Mouse (Mus musculus): Measurements from ENCODE around the gene Mcl1. TPM values are rescaled to one million over a fixed set of nuclear protein-coding genes. Genes with fewer than 3 reads are reported as not detected.

The Mcl1 gene
- polyA plus RNA-seq, 1 experiment from 2014 or later, result 66.8 TPM

DNA sequence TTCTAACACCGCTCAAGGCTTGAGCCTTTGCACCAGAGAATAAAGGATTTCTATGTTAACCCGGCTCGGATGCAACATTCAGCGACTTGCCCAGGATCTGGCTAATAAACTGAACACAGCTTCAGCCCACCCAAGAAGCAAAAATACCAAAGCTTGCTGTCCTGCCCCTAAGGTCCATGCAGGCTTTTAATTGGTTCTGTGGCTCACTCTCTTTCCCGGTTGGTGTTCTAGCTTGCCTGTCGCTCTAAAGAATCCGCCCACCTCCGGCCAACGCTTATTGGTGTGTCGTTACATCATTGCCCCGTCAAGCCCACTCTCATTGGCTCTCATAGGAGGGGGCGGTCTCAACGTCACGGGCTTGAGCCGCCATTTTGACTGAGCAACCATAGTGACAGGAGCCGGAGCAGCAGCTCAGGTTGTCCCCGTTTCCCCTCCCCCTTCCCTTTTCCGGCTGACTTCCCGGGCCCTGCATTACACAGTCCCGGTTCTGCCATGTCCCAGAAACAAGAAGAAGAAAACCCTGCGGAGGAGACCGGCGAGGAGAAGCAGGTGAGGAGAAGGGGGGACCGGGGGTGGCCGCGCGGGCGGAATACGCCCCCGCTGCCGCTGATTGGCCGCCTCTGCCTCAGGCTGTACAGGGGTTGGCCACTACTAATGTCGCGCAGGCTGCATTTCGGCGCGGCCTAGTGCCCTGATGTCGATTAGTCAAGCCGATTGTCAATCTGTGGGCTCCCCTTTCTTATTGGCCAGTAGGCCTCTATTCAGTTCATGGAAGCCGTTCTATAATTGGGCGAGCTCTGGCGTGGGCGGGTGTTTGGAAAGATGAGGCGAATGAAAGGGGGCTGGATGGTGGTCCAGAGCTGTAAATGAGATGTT, 33.7 kb upstream of the Mcl1 start, which contains the start of gene Ensa:
TSS of gene Ensa (plus strand) at position 366 of the 876 bp plus-strand sequence.
- peak within 1 kb of the TSS; percentile 77 for H3K4me2 ChIP-seq (ENCODE audit: low read depth, low read length, severe bottlenecking)
- peak within 1 kb of the TSS; percentile 67 for H3K9ac ChIP-seq (ENCODE audit: low read length)
- peak; percentile 97 for DNase-seq (ENCODE audit: low spot score)
- peaks cover 12% of the 10 kb centered on the region for H3K36me3 ChIP-seq (ENCODE audit: control insufficient read depth, insufficient read depth, low read length)
- no peaks in the 10 kb centered on the region for H3K9me3 ChIP-seq (ENCODE audit: control insufficient read depth, low read length)
- peak within 1 kb of the TSS; percentile 51 for H3K27ac ChIP-seq (ENCODE audit: low read depth, low read length)
- no peaks in the 10 kb centered on the region for H3K27me3 ChIP-seq (ENCODE audit: control insufficient read depth, insufficient read depth, low read length)
- H3K4me3 ChIP-seq (ENCODE audit: low read depth, low read length), result peak within 1 kb of the TSS; percentile 60
- under 1% methylated on average over 44 of the region's 44 CpGs for WGBS
- H3K4me1 ChIP-seq (replicated peaks; ENCODE audit: control insufficient read depth, insufficient read depth, low read length), result peaks cover 5% of the 10 kb centered on the region; the same call in 1 of the 2 replicates
- ATAC-seq (replicated peaks; ENCODE audit: low FRiP score), result peak; percentile 99

GRCm38 (mm10) chr3:95627763-95628162, 30.8 kb upstream of the Mcl1 start:
- peaks cover 13% of the 10 kb centered on the region for H3K36me3 ChIP-seq (ENCODE audit: control insufficient read depth, insufficient read depth, low read length)
- H3K9ac ChIP-seq (ENCODE audit: low read length), result no peak overlapping the region
- DNase-seq (ENCODE audit: low spot score), result no peak
- H3K4me1 ChIP-seq (replicated peaks; ENCODE audit: control insufficient read depth, insufficient read depth, low read length), result peaks cover 5% of the 10 kb centered on the region; the same call in 1 of the 2 replicates
- no peaks in the 10 kb centered on the region for H3K27me3 ChIP-seq (ENCODE audit: control insufficient read depth, insufficient read depth, low read length)
- H3K9me3 ChIP-seq (ENCODE audit: control insufficient read depth, low read length), result no peaks in the 10 kb centered on the region
- H3K4me2 ChIP-seq (ENCODE audit: low read depth, low read length, severe bottlenecking), result no peak overlapping the region
- H3K27ac ChIP-seq (ENCODE audit: low read depth, low read length), result no peak overlapping the region
- H3K4me3 ChIP-seq (ENCODE audit: low read depth, low read length), result no peak overlapping the region
- WGBS, result 87% methylated on average over 5 of the region's 5 CpGs
- no peak for ATAC-seq (replicated peaks; ENCODE audit: low FRiP score)

GRCm38 (mm10) chr3:95629755-95630154, 28.8 kb upstream of the Mcl1 start:
- H3K27ac ChIP-seq (ENCODE audit: low read depth, low read length), result no peak overlapping the region
- H3K4me1 ChIP-seq (replicated peaks; ENCODE audit: control insufficient read depth, insufficient read depth, low read length), result peaks cover 3% of the 10 kb centered on the region; the same call in 1 of the 2 replicates
- no peaks in the 10 kb centered on the region for H3K9me3 ChIP-seq (ENCODE audit: control insufficient read depth, low read length)
- peaks cover 17% of the 10 kb centered on the region for H3K36me3 ChIP-seq (ENCODE audit: control insufficient read depth, insufficient read depth, low read length)
- H3K27me3 ChIP-seq (ENCODE audit: control insufficient read depth, insufficient read depth, low read length), result no peaks in the 10 kb centered on the region
- WGBS, result 82% methylated on average over 4 of the region's 4 CpGs
- H3K4me2 ChIP-seq (ENCODE audit: low read depth, low read length, severe bottlenecking), result no peak overlapping the region
- H3K4me3 ChIP-seq (ENCODE audit: low read depth, low read length), result no peak overlapping the region
- DNase-seq (ENCODE audit: low spot score) (no peak), ATAC-seq (replicated peaks; ENCODE audit: low FRiP score) (no peak)
- no peak overlapping the region for H3K9ac ChIP-seq (ENCODE audit: low read length)

GRCm38 (mm10) chr3:95630856-95631255, 27.7 kb upstream of the Mcl1 start:
- H3K27me3 ChIP-seq (ENCODE audit: control insufficient read depth, insufficient read depth, low read length), result no peaks in the 10 kb centered on the region
- H3K9me3 ChIP-seq (ENCODE audit: control insufficient read depth, low read length), result no peaks in the 10 kb centered on the region
- 85% methylated on average over 3 of the region's 3 CpGs for WGBS
- H3K9ac ChIP-seq (ENCODE audit: low read length), result no peak overlapping the region
- H3K36me3 ChIP-seq (ENCODE audit: control insufficient read depth, insufficient read depth, low read length), result peaks cover 20% of the 10 kb centered on the region
- no peak for ATAC-seq (replicated peaks; ENCODE audit: low FRiP score)
- no peak for DNase-seq (ENCODE audit: low spot score)
- peaks cover 3% of the 10 kb centered on the region; the same call in 1 of the 2 replicates for H3K4me1 ChIP-seq (replicated peaks; ENCODE audit: control insufficient read depth, insufficient read depth, low read length)
- no peak overlapping the region for H3K4me2 ChIP-seq (ENCODE audit: low read depth, low read length, severe bottlenecking)
- no peak overlapping the region for H3K4me3 ChIP-seq (ENCODE audit: low read depth, low read length)
- H3K27ac ChIP-seq (ENCODE audit: low read depth, low read length), result no peak overlapping the region

DNA sequence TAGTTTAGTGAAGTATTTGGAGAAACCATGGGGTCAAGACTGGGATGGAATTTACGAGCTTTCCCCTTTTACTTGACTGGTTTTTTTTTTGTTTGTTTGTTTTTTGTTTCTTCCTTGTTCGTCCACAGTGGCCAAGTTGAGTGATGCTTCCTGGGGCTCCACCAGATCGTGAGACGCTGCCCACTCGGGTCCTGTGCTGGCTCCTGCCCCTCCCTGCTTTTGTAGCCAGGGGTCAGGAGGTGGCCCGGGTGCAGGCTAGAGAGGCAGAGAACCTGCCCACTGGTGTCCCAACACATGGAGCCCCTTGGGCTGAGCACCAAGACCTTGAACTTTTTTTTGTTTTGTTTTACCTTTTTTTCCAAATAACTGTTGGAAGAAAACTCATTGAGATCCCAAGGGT, 27.3 kb upstream of the Mcl1 start:
- ATAC-seq (replicated peaks; ENCODE audit: low FRiP score) (no peak), DNase-seq (ENCODE audit: low spot score) (no peak)
- no peak overlapping the region for H3K9ac ChIP-seq (ENCODE audit: low read length)
- no peaks in the 10 kb centered on the region for H3K4me1 ChIP-seq (replicated peaks; ENCODE audit: control insufficient read depth, insufficient read depth, low read length)
- H3K4me3 ChIP-seq (ENCODE audit: low read depth, low read length), result no peak overlapping the region
- H3K36me3 ChIP-seq (ENCODE audit: control insufficient read depth, insufficient read depth, low read length), result peaks cover 20% of the 10 kb centered on the region
- no peak overlapping the region for H3K27ac ChIP-seq (ENCODE audit: low read depth, low read length)
- H3K4me2 ChIP-seq (ENCODE audit: low read depth, low read length, severe bottlenecking), result no peak overlapping the region
- no peaks in the 10 kb centered on the region for H3K9me3 ChIP-seq (ENCODE audit: control insufficient read depth, low read length)
- H3K27me3 ChIP-seq (ENCODE audit: control insufficient read depth, insufficient read depth, low read length), result no peaks in the 10 kb centered on the region
- WGBS, result 81% methylated on average over 6 of the region's 6 CpGs

GRCm38 (mm10) chr3:95632648-95633588, 25.7 kb upstream of the Mcl1 start:
- DNase-seq (ENCODE audit: low spot score) (no peak), ATAC-seq (replicated peaks; ENCODE audit: low FRiP score) (no peak)
- Histone ChIP-seq H3K9ac (ENCODE audit: low read length) (no peak overlapping the region), H3K4me3 (ENCODE audit: low read depth, low read length) (no peak overlapping the region), H3K4me2 (ENCODE audit: low read depth, low read length, severe bottlenecking) (no peak overlapping the region), H3K4me1 (replicated peaks; ENCODE audit: control insufficient read depth, insufficient read depth, low read length) (no peaks in the 10 kb centered on the region), H3K27ac (ENCODE audit: low read depth, low read length) (no peak overlapping the region), H3K36me3 (ENCODE audit: control insufficient read depth, insufficient read depth, low read length) (peaks cover 15% of the 10 kb centered on the region), H3K9me3 (ENCODE audit: control insufficient read depth, low read length) (no peaks in the 10 kb centered on the region), H3K27me3 (ENCODE audit: control insufficient read depth, insufficient read depth, low read length) (no peaks in the 10 kb centered on the region)
- 83% methylated on average over 12 of the region's 12 CpGs for WGBS

DNA sequence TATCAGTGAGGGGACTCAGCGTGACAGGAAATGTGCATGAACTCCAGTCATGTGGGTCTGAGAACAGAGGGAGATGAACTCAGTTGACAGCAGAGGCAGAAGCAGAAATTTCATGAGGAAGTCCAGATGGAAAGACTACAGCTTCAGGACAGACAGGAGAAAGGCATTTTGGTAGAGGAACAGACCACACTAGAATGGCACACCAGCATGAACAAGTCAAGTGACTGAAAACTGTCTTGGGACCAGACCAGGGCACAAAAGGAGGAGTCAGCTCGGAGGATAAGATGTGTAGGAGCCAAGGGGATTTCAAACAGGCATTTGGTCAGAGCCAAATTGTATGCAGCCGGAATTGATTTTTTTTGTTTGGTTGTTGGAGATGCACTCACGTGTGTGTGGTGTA, 23.0 kb upstream of the Mcl1 start:
- H3K27me3 ChIP-seq (ENCODE audit: control insufficient read depth, insufficient read depth, low read length), result no peaks in the 10 kb centered on the region
- H3K9ac ChIP-seq (ENCODE audit: low read length), result no peak overlapping the region
- no peak overlapping the region for H3K4me3 ChIP-seq (ENCODE audit: low read depth, low read length)
- H3K4me2 ChIP-seq (ENCODE audit: low read depth, low read length, severe bottlenecking), result no peak overlapping the region
- no peak for DNase-seq (ENCODE audit: low spot score)
- no peaks in the 10 kb centered on the region for H3K4me1 ChIP-seq (replicated peaks; ENCODE audit: control insufficient read depth, insufficient read depth, low read length)
- WGBS, result 87% methylated on average over 4 of the region's 4 CpGs
- no peak overlapping the region for H3K27ac ChIP-seq (ENCODE audit: low read depth, low read length)
- H3K9me3 ChIP-seq (ENCODE audit: control insufficient read depth, low read length), result no peaks in the 10 kb centered on the region
- peaks cover 7% of the 10 kb centered on the region; the same call in 1 of the 2 replicates for H3K36me3 ChIP-seq (ENCODE audit: control insufficient read depth, insufficient read depth, low read length)
- ATAC-seq (replicated peaks; ENCODE audit: low FRiP score), result no peak

DNA sequence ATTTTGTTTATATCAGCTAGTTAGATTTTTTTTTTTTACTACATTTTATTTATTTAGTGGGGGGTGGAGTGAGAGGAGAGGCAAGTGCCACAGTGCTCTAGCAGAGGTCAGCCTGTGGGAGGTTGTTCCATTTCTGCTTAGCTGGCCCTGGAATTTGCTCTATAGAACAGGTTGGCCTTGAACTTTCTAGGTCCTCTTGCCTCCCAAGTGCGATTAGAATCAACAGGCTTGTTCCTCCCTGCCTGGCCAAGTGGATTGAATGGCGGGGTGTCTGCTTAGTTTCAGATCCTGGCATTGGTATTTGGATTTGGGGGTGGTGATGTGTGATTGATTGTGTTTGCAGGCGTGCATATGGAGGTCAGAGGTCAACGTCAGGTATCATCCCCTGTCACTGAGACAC, 22.5 kb upstream of the Mcl1 start:
- no peak overlapping the region for H3K4me3 ChIP-seq (ENCODE audit: low read depth, low read length)
- DNase-seq (ENCODE audit: low spot score) (no peak), ATAC-seq (replicated peaks; ENCODE audit: low FRiP score) (no peak)
- H3K27me3 ChIP-seq (ENCODE audit: control insufficient read depth, insufficient read depth, low read length), result no peaks in the 10 kb centered on the region
- peaks cover 7% of the 10 kb centered on the region; the same call in 1 of the 2 replicates for H3K36me3 ChIP-seq (ENCODE audit: control insufficient read depth, insufficient read depth, low read length)
- H3K4me2 ChIP-seq (ENCODE audit: low read depth, low read length, severe bottlenecking), result no peak overlapping the region
- no peaks in the 10 kb centered on the region for H3K9me3 ChIP-seq (ENCODE audit: control insufficient read depth, low read length)
- 96% methylated on average over 4 of the region's 4 CpGs for WGBS
- no peak overlapping the region for H3K9ac ChIP-seq (ENCODE audit: low read length)
- no peaks in the 10 kb centered on the region for H3K4me1 ChIP-seq (replicated peaks; ENCODE audit: control insufficient read depth, insufficient read depth, low read length)
- H3K27ac ChIP-seq (ENCODE audit: low read depth, low read length), result no peak overlapping the region
